Mouse (Mus musculus) embryo, embryonic 11 days (tissue): ENCODE measurements around the gene Bsdc1.
"Not testable (repeated sequence)": the region's sequence is repeated elsewhere in the genome, so short reads cannot be mapped to it uniquely, and the experiment has no call there.

Experiments used
- DNase-seq: peaks from one replicate; pipeline ENCODE4 v3.0.0-alpha.2; 2015

Gene Bsdc1

GRCm38 (mm10) chr4:129461183-129461960, at the start of gene Bsdc1:
Gene Bsdc1 (plus strand): TSS chr4:129461581.
- peak; percentile 100 for DNase-seq

- no peak for DNase-seq
Measured at GRCm38 (mm10) chr4:129415892-129416291, 45.5 kb upstream of the Bsdc1 start.

GRCm38 (mm10) chr4:129416478-129416877, 44.9 kb upstream of the Bsdc1 start:
- DNase-seq: no peak

- DNase-seq: no peak
Measured at GRCm38 (mm10) chr4:129418321-129418720, 43.1 kb upstream of the Bsdc1 start.

GRCm38 (mm10) chr4:129440340-129441063, 20.9 kb upstream of the Bsdc1 start, which contains the start of gene Zbtb8b:
Gene Zbtb8b (minus strand): TSS chr4:129440853.
- DNase-seq: peak; percentile 74

- no peak for DNase-seq
Measured at GRCm38 (mm10) chr4:129441145-129441544, 20.2 kb upstream of the Bsdc1 start.

GRCm38 (mm10) chr4:129447360-129447759, 14.0 kb upstream of the Bsdc1 start:
- no peak for DNase-seq

GRCm38 (mm10) chr4:129447778-129448563, 13.4 kb upstream of the Bsdc1 start:
- DNase-seq: no peak

GRCm38 (mm10) chr4:129448713-129449112, 12.7 kb upstream of the Bsdc1 start:
- DNase-seq: no peak

GRCm38 (mm10) chr4:129450851-129451250, 10.5 kb upstream of the Bsdc1 start:
- DNase-seq: no peak

GRCm38 (mm10) chr4:129451471-129452169, 9.8 kb upstream of the Bsdc1 start:
- DNase-seq: no peak

- DNase-seq: peak; percentile 91
Measured at GRCm38 (mm10) chr4:129455265-129455664, 6.1 kb upstream of the Bsdc1 start.

GRCm38 (mm10) chr4:129456126-129456525, 5.3 kb upstream of the Bsdc1 start:
- no peak for DNase-seq

- DNase-seq: not testable (repeated sequence)
Measured at GRCm38 (mm10) chr4:129457311-129457710, 4.1 kb upstream of the Bsdc1 start.

GRCm38 (mm10) chr4:129459726-129460125, 1.7 kb upstream of the Bsdc1 start:
- DNase-seq: no peak

- DNase-seq: no peak
Measured at GRCm38 (mm10) chr4:129460827-129461182, 576 bp upstream of the Bsdc1 start.

- DNase-seq: no peak
Measured at GRCm38 (mm10) chr4:129462118-129462517, 737 bp downstream of the Bsdc1 start.

GRCm38 (mm10) chr4:129463097-129464059, 2.0 kb downstream of the Bsdc1 start:
- no peak for DNase-seq

- no peak for DNase-seq
Measured at GRCm38 (mm10) chr4:129464286-129464815, 3.0 kb downstream of the Bsdc1 start.

- no peak for DNase-seq
Measured at GRCm38 (mm10) chr4:129476047-129476446, 14.7 kb downstream of the Bsdc1 start.

- no peak for DNase-seq
Measured at GRCm38 (mm10) chr4:129479863-129480262, 18.5 kb downstream of the Bsdc1 start.
